Mouse (Mus musculus): ENCODE data around the gene Vmn1r185. TPM values are rescaled to one million over a fixed set of nuclear protein-coding genes. Genes with fewer than 3 reads are reported as not detected.
"Not testable (repeated sequence)": the region's sequence is repeated elsewhere in the genome, so short reads cannot be mapped to it uniquely, and the experiment has no call there.

Vmn1r185 gene
- not detected in 2 replicates for polyA plus RNA-seq (2012; ENCODE audit: insufficient read depth, insufficient read length, low replicate concordance, missing spikeins)

- not testable (repeated sequence) for H3K27ac ChIP-seq (ENCODE audit: insufficient read depth, low read depth, low read length); H3K4me1 ChIP-seq (ENCODE audit: control insufficient read depth, insufficient read depth, low read length); H3K4me3 ChIP-seq (ENCODE audit: insufficient read depth, low read depth, low read length)
- 81% methylated on average over 1 of the region's 1 CpGs for WGBS
Observed at GRCm38 (mm10) chr7:26618364-26618763, at the start of gene Vmn1r185. Gene Vmn1r185, minus strand, starts transcription at chr7:26618464.

- WGBS, result 25% methylated on average over 2 of the region's 2 CpGs
- not testable (repeated sequence) for H3K4me3 ChIP-seq (ENCODE audit: insufficient read depth, low read depth, low read length); H3K4me1 ChIP-seq (ENCODE audit: control insufficient read depth, insufficient read depth, low read length); H3K27ac ChIP-seq (ENCODE audit: insufficient read depth, low read depth, low read length)
Observed at GRCm38 (mm10) chr7:26667466-26667865, 49.2 kb upstream of the Vmn1r185 start.

GRCm38 (mm10) chr7:26666011-26666410, 47.7 kb upstream of the Vmn1r185 start:
- H3K4me1 ChIP-seq (ENCODE audit: control insufficient read depth, insufficient read depth, low read length), result no peaks in the 10 kb centered on the region
- TF ChIP-seq POLR2A (IDR thresholded peaks at IDR 0.05; ENCODE audit: insufficient read depth, low read depth, low read length), result no peak
- no peak for TF ChIP-seq CTCF (IDR thresholded peaks at IDR 0.05; ENCODE audit: insufficient read depth, low read depth, low read length)
- 76% methylated on average over 5 of the region's 5 CpGs for WGBS

GRCm38 (mm10) chr7:26589774-26590173, 28.5 kb downstream of the Vmn1r185 start:
- no peak overlapping the region for H3K27ac ChIP-seq (ENCODE audit: insufficient read depth, low read depth, low read length)
- no peak overlapping the region for H3K4me3 ChIP-seq (ENCODE audit: insufficient read depth, low read depth, low read length)
- no peak for TF ChIP-seq CTCF (IDR thresholded peaks at IDR 0.05; ENCODE audit: insufficient read depth, low read depth, low read length)
- TF ChIP-seq POLR2A (IDR thresholded peaks at IDR 0.05; ENCODE audit: insufficient read depth, low read depth, low read length), result no peak
- no peaks in the 10 kb centered on the region for H3K4me1 ChIP-seq (ENCODE audit: control insufficient read depth, insufficient read depth, low read length)
- 73% methylated on average over 1 of the region's 1 CpGs for WGBS

More at GRCm38 (mm10) chr7:26666011-26666410, 47.7 kb upstream of the Vmn1r185 start:
- H3K4me3 ChIP-seq (ENCODE audit: insufficient read depth, low read depth, low read length), result no peak overlapping the region
- no peak overlapping the region for H3K27ac ChIP-seq (ENCODE audit: insufficient read depth, low read depth, low read length)

GRCm38 (mm10) chr7:26589077-26589476, 29.2 kb downstream of the Vmn1r185 start:
- Histone ChIP-seq H3K4me3 (ENCODE audit: insufficient read depth, low read depth, low read length) (no peak overlapping the region), H3K4me1 (ENCODE audit: control insufficient read depth, insufficient read depth, low read length) (no peaks in the 10 kb centered on the region), H3K27ac (ENCODE audit: insufficient read depth, low read depth, low read length) (no peak overlapping the region)
- no peak for TF ChIP-seq CTCF (IDR thresholded peaks at IDR 0.05; ENCODE audit: insufficient read depth, low read depth, low read length)
- no peak for TF ChIP-seq POLR2A (IDR thresholded peaks at IDR 0.05; ENCODE audit: insufficient read depth, low read depth, low read length)

Other genes with a start within 250 kb of the Vmn1r185 start
- not detected in 2 replicates for gene Nlrp9c, start 214.8 kb downstream of the Vmn1r185 start, polyA plus RNA-seq (2012; ENCODE audit: insufficient read depth, insufficient read length, low replicate concordance, missing spikeins)
- gene Nlrp4a, start 183.4 kb downstream of the Vmn1r185 start, polyA plus RNA-seq (2012; ENCODE audit: insufficient read depth, insufficient read length, low replicate concordance, missing spikeins), result not detected in 2 replicates
- gene Nlrp9a, start 83.4 kb downstream of the Vmn1r185 start, polyA plus RNA-seq (2012; ENCODE audit: insufficient read depth, insufficient read length, low replicate concordance, missing spikeins), result not detected in 2 replicates
- gene Cyp2b23, start 68.0 kb upstream of the Vmn1r185 start, polyA plus RNA-seq (2012; ENCODE audit: insufficient read depth, insufficient read length, low replicate concordance, missing spikeins), result not detected in 2 replicates
- not detected in 2 replicates for gene Cyp2b19, start 138.7 kb upstream of the Vmn1r185 start, polyA plus RNA-seq (2012; ENCODE audit: insufficient read depth, insufficient read length, low replicate concordance, missing spikeins)
- gene Cyp2g1, start 190.4 kb upstream of the Vmn1r185 start, polyA plus RNA-seq (2012; ENCODE audit: insufficient read depth, insufficient read length, low replicate concordance, missing spikeins), result not detected in 2 replicates
- not detected in 2 replicates for gene Cyp2a5, start 216.8 kb upstream of the Vmn1r185 start, polyA plus RNA-seq (2012; ENCODE audit: insufficient read depth, insufficient read length, low replicate concordance, missing spikeins)